Mouse (Mus musculus): Measurements from ENCODE around the gene Noa1. TPM values are rescaled to one million over a fixed set of nuclear protein-coding genes. Genes with fewer than 3 reads are reported as not detected.

Noa1 gene
- polyA plus RNA-seq, 1 experiment from 2014 or later = 36.2 TPM

Small RNAs within 50 kb of the gene (microRNA-seq; reads per million reads assigned to microRNA genes)
- gene Mir5098 = not detected

Other genes starting within 250 kb of the Noa1 start
- gene Hopx, start 195.0 kb downstream of the Noa1 start, polyA plus RNA-seq (2015; fragmentation: Nextera tagmentation; extraction: Ambion mirVana) = 0.78 and 0.88 TPM in 2 replicates
- gene Spink2, start 98.6 kb downstream of the Noa1 start, polyA plus RNA-seq (2015; fragmentation: Nextera tagmentation; extraction: Ambion mirVana) = 0.41 and 0.48 TPM in 2 replicates
- 4.8 and 4.9 TPM in 2 replicates for gene Rest, start 44.6 kb downstream of the Noa1 start, polyA plus RNA-seq (2015; fragmentation: Nextera tagmentation; extraction: Ambion mirVana)
- gene Polr2b, start 63 bp upstream of the Noa1 start, polyA plus RNA-seq (2015; fragmentation: Nextera tagmentation; extraction: Ambion mirVana) = 62.5 and 64.9 TPM in 2 replicates
- gene Igfbp7, start 98.0 kb upstream of the Noa1 start, polyA plus RNA-seq (2015; fragmentation: Nextera tagmentation; extraction: Ambion mirVana) = 57.9 and 59.4 TPM in 2 replicates

Data from midbrain, embryonic 16.5 days (tissue).